Mouse (Mus musculus): ENCODE results near the gene Uhmk1. TPM values are rescaled to one million over a fixed set of nuclear protein-coding genes. Genes with fewer than 3 reads are reported as not detected.

The Uhmk1 gene
- polyA plus RNA-seq, 1 experiment from 2014 or later: 7.0 TPM

DNA sequence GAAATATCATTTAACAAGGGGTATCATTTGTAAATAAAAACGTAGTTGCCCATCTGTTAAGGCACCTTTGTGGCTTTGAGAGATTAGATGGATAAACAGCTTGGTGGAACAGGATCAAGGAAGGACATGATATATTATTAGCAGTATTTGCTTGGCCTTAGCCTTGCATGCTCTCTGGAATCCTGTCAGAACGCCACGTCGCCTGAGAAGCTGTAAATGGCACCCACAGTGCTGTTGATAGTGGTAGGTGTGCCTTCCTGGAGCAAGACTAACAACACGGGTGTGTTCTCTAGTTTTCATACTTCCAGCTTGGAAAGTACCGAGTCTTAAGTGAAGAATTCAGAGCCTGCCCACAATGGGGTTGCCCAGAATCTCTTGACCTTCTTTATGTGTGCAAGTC, 39.3 kb downstream of the Uhmk1 start:
- DNase-seq (ENCODE audit: low spot score): no peak

- DNase-seq (ENCODE audit: low spot score): peak; percentile 98
Measured at GRCm38 (mm10) chr1:170174814-170175332, 40.3 kb downstream of the Uhmk1 start, which contains the start of gene Uap1. Gene Uap1, minus strand, starts transcription at chr1:170174957.

DNA sequence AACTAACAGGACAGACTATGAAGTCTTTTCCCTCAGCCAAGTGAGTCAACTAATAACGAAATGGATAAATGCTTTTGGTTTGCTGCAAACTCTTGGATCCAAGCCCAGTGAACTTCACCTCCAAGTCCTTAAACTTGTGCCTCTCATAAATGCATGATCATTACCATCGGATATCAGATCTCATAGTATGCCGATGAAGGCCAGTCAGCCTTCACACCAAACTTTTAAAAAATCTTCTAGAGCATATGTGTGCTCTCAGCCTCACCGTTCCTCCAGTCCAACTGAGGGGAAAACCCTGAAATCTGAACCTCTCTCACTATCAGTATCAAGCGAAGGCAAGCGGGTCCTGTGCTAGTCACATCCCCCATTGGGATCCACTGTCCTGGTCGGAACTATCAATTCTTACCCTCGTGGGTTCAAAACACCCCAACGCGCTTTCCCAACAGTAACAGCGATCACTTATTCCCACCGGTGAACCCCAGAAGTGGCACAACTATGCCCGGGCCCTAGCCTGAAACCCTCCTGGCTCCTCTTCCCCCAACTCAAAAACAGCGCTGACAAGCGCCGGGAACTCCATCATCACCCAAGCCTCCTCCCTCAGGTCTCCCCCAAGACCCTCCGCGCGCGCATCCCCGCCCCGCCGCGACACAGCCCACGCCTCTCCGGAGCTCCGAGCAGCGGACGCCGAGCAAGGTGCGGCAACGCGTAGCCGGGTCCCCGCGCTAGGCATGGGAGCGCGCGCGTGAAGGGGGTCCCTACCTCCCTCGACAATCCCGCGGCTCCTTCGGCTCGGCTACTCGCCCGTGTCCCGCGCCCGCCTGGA, 41.0 kb downstream of the Uhmk1 start:
- DNase-seq (ENCODE audit: low spot score): no peak

DNA sequence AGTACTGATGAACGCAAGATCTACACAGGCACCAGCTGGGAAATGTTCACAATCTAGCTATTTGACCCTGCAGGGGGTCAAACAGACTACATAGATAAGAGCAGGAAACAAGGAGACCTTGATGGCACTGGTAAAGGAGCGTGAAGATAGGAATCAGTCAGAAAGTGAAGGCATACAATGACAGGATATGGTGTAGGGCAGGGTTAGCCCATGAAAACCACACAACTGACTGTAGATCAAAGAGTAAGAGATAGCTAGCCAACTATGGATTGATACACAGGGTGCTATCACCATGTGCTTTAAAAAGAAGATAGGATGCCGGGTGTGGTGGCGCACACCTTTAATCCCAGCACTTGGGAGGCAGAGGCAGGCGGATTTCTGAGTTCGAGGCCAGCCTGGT, 47.4 kb downstream of the Uhmk1 start:
- no peak for DNase-seq (ENCODE audit: low spot score)

GRCm38 (mm10) chr1:170164913-170165312, 50.3 kb downstream of the Uhmk1 start:
- no peak for DNase-seq (ENCODE audit: low spot score)

DNA sequence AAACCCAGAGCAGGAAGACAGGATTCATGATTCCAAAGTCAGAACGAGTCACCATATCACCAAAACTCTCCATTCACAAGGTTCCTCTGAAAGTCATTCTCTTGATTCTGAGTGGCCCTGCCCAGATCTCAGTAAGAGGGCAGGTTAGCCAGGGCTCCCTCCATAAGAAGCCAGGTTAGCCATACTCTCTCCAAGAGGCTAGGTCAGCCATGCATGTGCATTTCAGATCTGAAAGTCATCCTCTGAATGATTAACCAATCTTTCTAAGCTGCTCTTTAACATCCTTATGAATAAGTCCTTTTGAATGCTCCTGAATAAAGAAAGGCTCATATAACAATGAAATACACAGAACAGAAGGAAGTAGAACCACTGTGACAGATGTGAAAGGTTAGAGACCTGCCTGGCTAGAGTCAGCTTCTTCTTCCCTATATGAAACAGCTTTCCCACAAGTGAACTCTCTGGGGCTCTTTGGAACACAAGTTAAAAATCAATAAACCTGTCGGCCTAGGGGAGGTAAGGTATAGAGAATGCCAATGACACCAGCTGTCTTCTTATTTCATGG, 51.1 kb downstream of the Uhmk1 start:
- no peak for DNase-seq (ENCODE audit: low spot score)

DNA sequence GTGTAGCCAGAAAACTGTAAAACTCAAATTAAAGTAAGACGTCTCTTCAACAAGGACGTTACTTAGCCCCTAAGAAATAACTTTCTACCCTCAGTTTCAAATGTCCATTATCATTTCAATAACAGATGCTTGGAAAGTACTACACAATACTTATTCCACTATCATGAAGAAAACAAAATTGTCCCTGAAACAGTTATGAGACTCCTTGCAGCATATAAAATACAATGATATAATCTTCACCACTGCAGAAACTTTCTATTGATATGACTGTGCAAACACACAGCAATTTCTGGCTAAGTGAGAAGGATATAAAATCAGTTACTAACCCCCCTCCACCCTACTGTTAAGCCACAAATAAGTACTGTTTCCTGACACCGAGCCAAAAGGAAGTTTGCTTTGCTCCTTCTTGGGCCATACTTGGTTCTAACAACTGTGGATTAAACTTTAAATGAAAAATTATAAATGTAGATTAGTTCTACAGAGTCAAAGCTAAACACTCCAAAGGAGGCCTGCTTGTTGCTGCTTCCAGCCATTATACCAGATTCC, 51.7 kb downstream of the Uhmk1 start:
- no peak for DNase-seq (ENCODE audit: low spot score)

- no peak for DNase-seq (ENCODE audit: low spot score)
Measured at GRCm38 (mm10) chr1:170161852-170162251, 53.3 kb downstream of the Uhmk1 start.

GRCm38 (mm10) chr1:170160397-170160938, 54.7 kb downstream of the Uhmk1 start:
- no peak for DNase-seq (ENCODE audit: low spot score)

GRCm38 (mm10) chr1:170159707-170160106, 55.5 kb downstream of the Uhmk1 start:
- DNase-seq (ENCODE audit: low spot score): no peak

- DNase-seq (ENCODE audit: low spot score): no peak
Measured at GRCm38 (mm10) chr1:170155761-170156160, 59.4 kb downstream of the Uhmk1 start.

DNA sequence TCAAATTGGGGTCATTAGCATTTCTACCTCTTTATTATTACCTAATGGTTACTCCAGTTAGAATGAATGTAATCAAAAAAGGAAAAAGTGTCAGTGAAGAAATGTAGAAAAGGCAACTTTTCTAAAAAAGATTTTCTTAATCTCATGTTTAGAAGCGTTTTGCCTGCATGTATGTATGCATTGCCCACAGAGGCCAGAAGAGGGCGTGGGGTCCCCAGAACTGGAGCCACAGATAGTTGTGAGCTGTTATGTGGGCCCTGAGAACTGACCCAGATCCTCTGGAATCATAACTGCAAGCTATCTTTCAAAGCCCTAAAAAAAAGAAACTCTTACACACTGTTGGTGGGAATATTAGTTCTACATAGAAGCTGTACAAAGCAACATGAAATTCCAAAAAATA, 59.9 kb downstream of the Uhmk1 start:
- no peak for DNase-seq (ENCODE audit: low spot score)

- no peak for DNase-seq (ENCODE audit: low spot score)
Measured at GRCm38 (mm10) chr1:170153986-170154385, 61.2 kb downstream of the Uhmk1 start.

DNA sequence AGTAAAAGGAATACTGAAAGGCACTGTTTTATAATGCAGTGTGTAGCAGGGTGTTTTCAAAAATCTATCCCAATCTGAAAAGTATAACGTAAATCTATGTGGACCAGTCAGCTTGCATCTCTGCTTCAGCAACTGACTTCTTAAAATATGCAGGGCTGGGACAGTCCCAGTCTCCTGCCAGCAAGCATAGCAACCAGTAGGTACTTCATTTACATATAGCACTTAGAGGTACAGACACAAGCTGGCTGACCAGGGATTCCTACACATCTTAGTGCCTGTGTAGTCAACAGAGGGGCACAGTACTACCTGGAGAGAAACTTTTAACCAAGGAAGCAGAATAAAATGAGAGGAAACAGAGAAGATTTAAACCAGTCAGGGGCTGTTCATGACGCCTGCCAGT, 62.6 kb downstream of the Uhmk1 start:
- DNase-seq (ENCODE audit: low spot score): no peak

DNA sequence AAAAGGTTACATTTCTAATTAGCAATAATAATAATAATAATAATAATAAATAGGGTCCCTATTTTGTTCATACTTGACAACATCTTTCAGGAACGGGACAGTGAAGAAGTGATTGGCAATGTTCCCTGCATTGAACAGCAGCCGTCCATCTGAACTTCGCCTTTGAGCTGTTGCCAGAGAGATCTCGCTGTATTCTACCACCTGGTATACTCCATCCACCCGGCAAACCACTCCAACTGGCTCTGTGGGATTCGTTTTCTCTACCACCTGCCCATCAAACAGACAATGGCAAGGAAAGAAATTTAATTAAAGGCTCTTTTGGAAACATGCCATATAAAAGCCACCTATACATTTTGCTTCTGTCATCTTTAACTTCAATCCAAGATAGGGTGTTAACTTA, 64.3 kb downstream of the Uhmk1 start:
- DNase-seq (ENCODE audit: low spot score): no peak

DNA sequence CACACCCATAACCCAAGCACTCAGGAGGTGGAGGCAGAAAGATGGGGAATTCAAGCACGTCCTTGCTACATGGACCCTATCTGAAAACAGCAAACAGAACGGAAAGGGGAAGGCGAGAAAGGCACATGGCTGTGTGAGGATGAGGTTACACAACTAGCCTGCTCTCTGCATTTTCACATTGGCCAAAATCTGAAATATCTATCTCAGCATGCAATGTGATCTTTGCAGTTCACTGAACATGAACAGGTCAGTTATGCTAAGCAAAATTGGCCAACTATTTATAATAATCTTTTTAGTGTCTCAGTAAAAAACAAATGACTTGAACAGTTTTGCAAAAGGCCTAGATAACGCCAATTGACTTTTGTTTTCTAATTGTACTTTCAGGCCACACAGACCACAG, 65.4 kb downstream of the Uhmk1 start:
- DNase-seq (ENCODE audit: low spot score): no peak

- DNase-seq (ENCODE audit: low spot score): no peak
Measured at GRCm38 (mm10) chr1:170148536-170148935, 66.7 kb downstream of the Uhmk1 start.

GRCm38 (mm10) chr1:170147651-170148448, 67.3 kb downstream of the Uhmk1 start:
- peak; percentile 6 for DNase-seq (ENCODE audit: low spot score)

DNA sequence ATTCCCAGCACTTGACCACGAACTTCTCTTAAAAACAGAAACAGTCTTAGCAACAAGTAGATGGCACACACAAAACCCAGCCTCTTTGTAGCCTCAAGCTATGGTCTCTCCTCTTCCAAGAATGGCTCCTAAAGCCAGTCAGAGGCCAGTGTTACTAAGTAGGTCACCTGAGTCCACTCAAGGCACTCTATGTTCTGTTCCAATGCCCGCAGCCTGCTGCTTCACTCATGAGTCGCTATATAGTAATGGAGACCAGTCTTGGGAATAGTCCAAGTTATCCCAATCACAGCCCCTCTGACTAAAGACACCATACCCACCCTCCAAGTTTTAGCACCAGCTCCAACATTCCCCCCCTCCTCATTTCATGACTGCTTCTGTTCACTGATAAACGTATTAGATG, 69.6 kb downstream of the Uhmk1 start:
- no peak for DNase-seq (ENCODE audit: low spot score)
